Mouse (Mus musculus): Measurements from ENCODE around the gene Fbxl15.

- peak; percentile 5; the same call in 1 of the 2 replicates for TF ChIP-seq CTCF (IDR thresholded peaks at IDR 0.05)
- TF ChIP-seq POLR2A (IDR thresholded peaks at IDR 0.05; ENCODE audit: insufficient read depth, low read depth, low read length) = no peak
- TF ChIP-seq EP300 (IDR thresholded peaks at IDR 0.05; ENCODE audit: insufficient read depth, low read depth, low read length) = no peak
Observed at GRCm38 (mm10) chr19:46282081-46282849, 45.7 kb upstream of the Fbxl15 start.
